Mouse (Mus musculus) MEL (cell line): ENCODE data around the gene 6030452D12Rik. TPM values are rescaled to one million over a fixed set of nuclear protein-coding genes. Genes with fewer than 3 reads are reported as not detected.

ENCODE experiments used
- DNase-seq: peaks from one replicate; pipeline ENCODE4 v3.0.0; 2011; ENCODE audit warnings: low read depth, low spot score
- H3K27ac ChIP-seq: 2 replicates; pipeline ENCODE4 v1.5.1; 2012; ENCODE audit warnings: low read depth, mild to moderate bottlenecking, control low read depth, low read length, moderate library complexity; ENCODE audit not compliant: control insufficient read depth
- H3K27me3 ChIP-seq, 2 experiments: fragments of 150-350 bp in 1 of 2; sonication (generic) in 1 of 2; 2 replicates each; pipeline ENCODE4 v1.6.1; 2012; ENCODE audit warnings: low read length in 2 of 2, mild to moderate bottlenecking in 2 of 2, improper control_type of control experiment in 1 of 2, moderate library complexity in 1 of 2; ENCODE audit not compliant: insufficient read depth in 2 of 2, control insufficient read depth in 1 of 2
- H3K36me3 ChIP-seq, 2 experiments: 2 replicates each; pipeline ENCODE4 v1.6.1; 2012 to 2014; ENCODE audit warnings: low read length in 2 of 2, improper control_type of control experiment in 1 of 2, inconsistent platforms in 1 of 2, mild to moderate bottlenecking in 1 of 2; ENCODE audit not compliant: insufficient read depth in 2 of 2, control insufficient read depth in 1 of 2
- H3K4me1 ChIP-seq, 2 experiments: fragments of 150-350 bp in 1 of 2; sonication (generic) in 1 of 2; 2 replicates each; pipeline ENCODE4 v1.6.1; 2012; ENCODE audit warnings: low read length in 2 of 2, improper control_type of control experiment in 1 of 2, mild to moderate bottlenecking in 1 of 2; ENCODE audit not compliant: insufficient read depth in 2 of 2, control insufficient read depth in 1 of 2
- H3K4me3 ChIP-seq, 2 experiments: fragments of 150-350 bp in 1 of 2; sonication (generic) in 1 of 2; 2 replicates each; pipeline ENCODE4 v1.5.1; 2012; ENCODE audit warnings: low read depth in 2 of 2, low read length in 2 of 2, mild to moderate bottlenecking in 2 of 2, moderate library complexity in 2 of 2, control low read depth in 1 of 2, improper control_type of control experiment in 1 of 2; ENCODE audit not compliant: control insufficient read depth in 1 of 2, insufficient read depth in 1 of 2
- H3K79me2 ChIP-seq: 2 replicates; pipeline ENCODE4 v1.6.1; 2012; ENCODE audit warnings: mild to moderate bottlenecking, low read length, moderate library complexity; ENCODE audit not compliant: control insufficient read depth, poor library complexity, insufficient read depth
- H3K9ac ChIP-seq: 2 replicates; pipeline ENCODE4 v1.6.1; 2012; ENCODE audit warnings: low read depth, mild to moderate bottlenecking, control low read depth, low read length, moderate library complexity; ENCODE audit not compliant: control insufficient read depth, poor library complexity, severe bottlenecking
- H3K9me3 ChIP-seq: fragments of 150-350 bp; sonication (generic); replicated peaks from 2 replicates; pipeline ENCODE4 v1.6.1; 2012; ENCODE audit warnings: mild to moderate bottlenecking, low read length, improper control_type of control experiment, moderate library complexity; ENCODE audit not compliant: insufficient read depth
- CTCF ChIP-seq, 3 experiments: IDR thresholded peaks in 2 of 3; conservative IDR thresholded peaks in 1 of 3; 2 replicates each; pipeline ENCODE4 v1.5.1; 2011 to 2012; ENCODE audit warnings: low read length in 3 of 3, low read depth in 2 of 3, mild to moderate bottlenecking in 2 of 3, improper control_type of control experiment in 1 of 3, inconsistent platforms in 1 of 3, mixed read lengths in 1 of 3, moderate library complexity in 1 of 3; ENCODE audit not compliant: control insufficient read depth in 1 of 3, insufficient read depth in 1 of 3, poor library complexity in 1 of 3, severe bottlenecking in 1 of 3
- ELF1 ChIP-seq: IDR thresholded peaks from 2 replicates; pipeline ENCODE4 v1.6.1; 2014; ENCODE audit warnings: low read depth, mild to moderate bottlenecking, inconsistent platforms, low read length, improper control_type of control experiment, moderate library complexity
- GABPA ChIP-seq: IDR thresholded peaks from 2 replicates; pipeline ENCODE4 v1.6.1; 2012; ENCODE audit warnings: low read depth, mild to moderate bottlenecking, inconsistent platforms, low read length, improper control_type of control experiment, moderate library complexity
- MAX ChIP-seq: IDR thresholded peaks from 2 replicates; pipeline ENCODE4 v1.6.1; 2011; ENCODE audit warnings: low read length, improper control_type of control experiment
- MEF2A ChIP-seq: IDR thresholded peaks from 2 replicates; pipeline ENCODE4 v1.6.1; 2014; ENCODE audit warnings: low read depth, mild to moderate bottlenecking, inconsistent platforms, low read length, improper control_type of control experiment; ENCODE audit not compliant: poor library complexity, insufficient replicate concordance, severe bottlenecking; ENCODE audit errors: extremely low read depth
- MXI1 ChIP-seq: IDR thresholded peaks from 2 replicates; pipeline ENCODE4 v1.6.1; 2011; ENCODE audit warnings: mild to moderate bottlenecking, low read depth, low read length, improper control_type of control experiment
- MYB ChIP-seq: IDR thresholded peaks from 2 replicates; pipeline ENCODE4 v1.6.1; 2011; ENCODE audit warnings: mild to moderate bottlenecking, low read depth, low read length, improper control_type of control experiment
- POLR2A ChIP-seq, 2 experiments: IDR thresholded peaks; 2 replicates each; pipeline ENCODE4 v1.6.1; 2011 to 2012; ENCODE audit warnings: low read length in 2 of 2, mild to moderate bottlenecking in 2 of 2, control low read depth in 1 of 2, improper control_type of control experiment in 1 of 2, low read depth in 1 of 2, moderate library complexity in 1 of 2; ENCODE audit not compliant: control insufficient read depth in 1 of 2, insufficient read depth in 1 of 2, poor library complexity in 1 of 2
- POLR2AphosphoS5 ChIP-seq: IDR thresholded peaks from 2 replicates; pipeline ENCODE4 v1.6.1; 2012; ENCODE audit warnings: low read depth, borderline replicate concordance, mild to moderate bottlenecking, inconsistent platforms, low read length, moderate library complexity, mixed read lengths
- RAD21 ChIP-seq: IDR thresholded peaks from 2 replicates; pipeline ENCODE4 v1.6.1; 2011; ENCODE audit warnings: mild to moderate bottlenecking, low read depth, low read length, improper control_type of control experiment
- polyA plus RNA-seq, 2 experiments: library from polyadenylated mRNA; stranded (reverse) in 1 of 2; unstranded in 1 of 2; fragments of >175 nt in 1 of 2; fragments of >200 nt in 1 of 2; gene quantifications; 2 replicates each; pipeline versions ENCODE4 v1.2.1 to v1.2.4; 2012; ENCODE audit warnings: low replicate concordance in 2 of 2, low read depth in 1 of 2; ENCODE audit not compliant: insufficient read length in 2 of 2, insufficient read depth in 1 of 2, missing spikeins in 1 of 2
- total RNA-seq: library from RNA; depleted of rRNA; stranded (reverse); fragments of 300-350 nt; gene quantifications from 2 replicates; pipeline ENCODE4 v1.2.3, GENCODE M21; 2012

The 6030452D12Rik gene
- total and polyA plus RNA-seq, 3 experiments: not detected

- Histone ChIP-seq H3K4me1 (no peaks in the 10 kb centered on the region), H3K4me3 (no peak overlapping the region), H3K36me3 (no peaks in the 10 kb centered on the region), H3K79me2 (no peaks in the 10 kb centered on the region), H3K27me3 (no peaks in the 10 kb centered on the region), H3K9me3 (no peaks in the 10 kb centered on the region), H3K9ac (no peak overlapping the region), H3K27ac (no peak overlapping the region)
- no peak for TF ChIP-seq ELF1
- no peak for TF ChIP-seq MEF2A
- no peak for TF ChIP-seq GABPA
- TF ChIP-seq POLR2AphosphoS5: no peak
- no peak for TF ChIP-seq MYB
- TF ChIP-seq POLR2A (IDR thresholded peaks at IDR 0.05; ENCODE audit: control insufficient read depth in 1 of 2, insufficient read depth in 1 of 2, low read depth in 1 of 2, low read length in 2 of 2, poor library complexity in 1 of 2): no peak
- TF ChIP-seq, all 39 proteins: peak for 0
- no peak for DNase-seq
Observed at GRCm38 (mm10) chr8:106521845-106522244, 21.5 kb downstream of the 6030452D12Rik start.

- DNase-seq: no peak
- TF ChIP-seq MAX: no peak
- no peak for TF ChIP-seq MEF2A
- no peaks in the 10 kb centered on the region for H3K36me3 ChIP-seq
- H3K9ac ChIP-seq: no peak overlapping the region
- H3K4me3 ChIP-seq: no peak overlapping the region
- H3K79me2 ChIP-seq: no peaks in the 10 kb centered on the region
- H3K9me3 ChIP-seq: no peaks in the 10 kb centered on the region
- no peaks in the 10 kb centered on the region for H3K4me1 ChIP-seq
- H3K27ac ChIP-seq: no peak overlapping the region
- no peaks in the 10 kb centered on the region for H3K27me3 ChIP-seq
Observed at GRCm38 (mm10) chr8:106526725-106527124, 26.4 kb downstream of the 6030452D12Rik start.

GRCm38 (mm10) chr8:106527241-106528036 is 27.1 kb downstream of the 6030452D12Rik start:
- no peaks in the 10 kb centered on the region for H3K9me3 ChIP-seq
- no peaks in the 10 kb centered on the region for H3K79me2 ChIP-seq
- no peaks in the 10 kb centered on the region for H3K27me3 ChIP-seq
- no peak overlapping the region for H3K9ac ChIP-seq
- no peaks in the 10 kb centered on the region for H3K36me3 ChIP-seq
- DNase-seq: peak; percentile 17
- H3K4me1 ChIP-seq: no peaks in the 10 kb centered on the region
- no peak for TF ChIP-seq RAD21
- peak; percentile 42 to 72 (median 44) for TF ChIP-seq CTCF (IDR thresholded peaks at IDR 0.05 in 2 of 3, conservative IDR thresholded peaks at IDR 0.05 in 1 of 3; ENCODE audit: control insufficient read depth in 1 of 3, insufficient read depth in 1 of 3, low read depth in 2 of 3, low read length in 3 of 3, poor library complexity in 1 of 3, severe bottlenecking in 1 of 3)
- no peak for TF ChIP-seq MXI1
- H3K4me3 ChIP-seq: no peak overlapping the region
- no peak overlapping the region for H3K27ac ChIP-seq
